Mouse (Mus musculus) right cerebral cortex, postnatal 4 days (tissue): ENCODE data around the gene Ccdc24.
A peak's percentile ranks its signal among the peaks of the same experiment; 100 is the strongest.

Experiments
- DNase-seq: peaks from one replicate; pipeline ENCODE4 v3.0.0-alpha.2; 2022

Ccdc24 gene

DNA sequence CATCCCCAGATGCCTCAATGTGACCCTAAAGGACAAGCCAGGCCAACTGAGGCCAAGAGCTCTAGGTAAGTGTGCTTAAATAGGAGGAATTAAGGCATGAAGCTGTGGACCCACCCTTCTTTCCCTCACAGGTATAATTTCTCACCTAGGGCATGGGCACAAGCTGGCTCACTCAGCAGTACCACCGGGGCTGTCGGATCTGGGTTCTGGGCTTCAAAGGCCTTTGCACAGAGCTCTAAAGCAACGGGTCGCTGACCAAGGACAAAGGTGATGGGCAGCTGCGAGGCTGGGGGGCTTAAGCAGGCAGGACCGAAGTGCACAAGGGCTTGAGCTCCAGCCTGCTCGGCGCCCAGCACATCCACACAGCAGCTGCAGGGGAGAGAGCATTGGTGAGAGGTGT lies 18.4 kb upstream of the Ccdc24 start:
- no peak for DNase-seq

DNA sequence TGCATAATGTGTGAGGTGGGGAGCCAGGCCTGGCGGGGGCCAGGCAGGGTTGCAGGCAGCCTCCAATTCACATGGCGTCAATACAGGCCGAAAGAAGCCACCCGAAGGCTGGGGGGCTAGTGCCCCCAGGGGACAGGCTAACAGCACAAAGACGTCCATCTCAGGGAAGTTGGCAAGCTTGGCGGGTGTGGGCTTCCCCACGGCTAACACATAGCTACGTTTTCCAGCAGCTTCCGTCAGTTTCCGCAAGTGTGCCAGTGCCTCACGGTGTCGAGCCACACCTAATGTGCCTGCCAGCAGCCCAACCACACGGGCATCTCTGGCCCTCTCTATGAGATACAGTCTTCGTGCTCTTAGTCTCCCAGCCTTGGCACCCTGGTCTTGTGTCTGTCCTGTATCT lies 17.7 kb upstream of the Ccdc24 start:
- DNase-seq = no peak

DNA sequence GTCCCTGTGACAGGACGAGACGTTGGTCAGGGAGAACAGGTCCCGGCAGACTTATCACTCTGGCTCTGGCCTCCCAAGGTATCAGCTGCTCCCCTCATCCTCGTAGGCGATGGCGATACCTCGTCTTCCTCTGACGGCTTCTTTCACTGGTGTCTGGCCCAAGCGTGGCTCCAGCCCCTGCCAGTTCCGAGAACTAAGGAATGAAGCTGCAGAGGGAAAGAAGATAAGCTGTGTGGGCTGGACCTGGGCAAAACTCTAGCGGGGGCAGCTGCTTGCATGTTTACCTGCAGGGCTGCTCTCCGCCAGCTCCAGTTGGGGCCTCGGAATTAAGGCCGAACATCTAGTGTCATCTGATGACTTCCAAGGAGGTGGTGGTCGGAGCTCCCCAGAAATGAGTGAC lies 17.1 kb upstream of the Ccdc24 start:
- no peak for DNase-seq

DNA sequence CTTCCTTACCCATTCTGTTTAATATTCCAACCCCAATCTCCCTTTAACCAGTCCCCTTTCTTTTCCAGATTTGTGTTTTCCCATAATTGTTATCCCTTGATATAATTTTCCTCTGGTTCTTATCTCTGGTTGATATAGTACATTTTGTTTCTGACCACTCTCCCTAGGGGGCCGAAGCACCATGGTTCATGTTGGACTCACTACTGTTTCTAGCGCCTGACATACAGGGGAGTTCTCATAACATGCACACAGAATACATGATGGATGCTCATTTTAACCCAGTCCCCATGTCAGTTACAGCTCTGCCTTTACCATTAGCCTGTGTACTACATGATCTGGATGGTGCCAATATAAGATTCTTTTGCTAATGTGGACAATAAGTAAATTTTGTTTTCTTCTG lies 15.6 kb upstream of the Ccdc24 start:
- DNase-seq = no peak

DNA sequence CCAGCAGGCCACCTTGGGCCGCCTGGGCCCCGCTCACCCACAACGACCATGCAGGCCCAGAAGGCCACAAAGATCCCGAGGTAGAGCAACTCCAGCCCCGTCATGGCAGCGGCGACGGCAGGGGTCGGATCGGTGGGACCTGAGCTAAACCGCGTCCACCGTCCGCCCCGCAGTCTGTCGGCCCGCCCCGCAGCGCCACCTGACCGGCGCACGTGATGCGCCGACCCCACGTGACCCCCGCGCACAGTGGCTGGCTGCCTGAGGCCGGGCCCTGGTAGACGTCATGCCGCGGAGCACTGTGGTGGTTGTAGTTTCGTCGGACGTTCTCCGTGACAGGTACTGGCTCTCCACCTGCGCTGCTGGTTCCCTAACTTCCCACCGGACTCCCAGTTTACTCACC lies 14.8 kb upstream of the Ccdc24 start, which contains the start of gene Atp6v0b:
Atp6v0b (minus strand) TSS at position 201 of the 400 bp plus-strand sequence.
- DNase-seq = peak; percentile 96

DNA sequence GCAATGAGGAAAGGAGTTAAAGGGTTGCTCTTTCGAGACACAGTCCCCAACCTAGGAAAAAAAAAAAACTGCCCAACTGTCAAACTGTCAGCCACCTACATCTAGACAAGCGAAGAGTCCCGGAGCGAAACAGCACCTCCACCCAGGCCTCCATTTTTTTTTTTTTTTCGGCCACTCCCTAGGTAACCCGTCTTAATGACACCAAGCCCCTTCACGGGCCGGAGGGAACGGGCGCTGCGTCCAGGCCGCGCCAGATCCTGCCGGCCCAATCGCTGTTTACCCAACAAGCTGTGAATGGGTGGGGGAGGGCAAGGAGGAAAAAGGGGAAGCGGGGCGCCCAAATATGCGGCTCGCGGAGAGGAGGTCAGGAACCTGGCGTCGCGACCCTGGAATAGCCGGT lies 14.3 kb upstream of the Ccdc24 start:
- no peak for DNase-seq

GRCm38 (mm10) chr4:117885994-117886393 lies 13.6 kb upstream of the Ccdc24 start:
- DNase-seq = no peak

GRCm38 (mm10) chr4:117885093-117885492 lies 12.7 kb upstream of the Ccdc24 start:
- no peak for DNase-seq

GRCm38 (mm10) chr4:117884146-117884545 lies 11.8 kb upstream of the Ccdc24 start:
- no peak for DNase-seq

DNA sequence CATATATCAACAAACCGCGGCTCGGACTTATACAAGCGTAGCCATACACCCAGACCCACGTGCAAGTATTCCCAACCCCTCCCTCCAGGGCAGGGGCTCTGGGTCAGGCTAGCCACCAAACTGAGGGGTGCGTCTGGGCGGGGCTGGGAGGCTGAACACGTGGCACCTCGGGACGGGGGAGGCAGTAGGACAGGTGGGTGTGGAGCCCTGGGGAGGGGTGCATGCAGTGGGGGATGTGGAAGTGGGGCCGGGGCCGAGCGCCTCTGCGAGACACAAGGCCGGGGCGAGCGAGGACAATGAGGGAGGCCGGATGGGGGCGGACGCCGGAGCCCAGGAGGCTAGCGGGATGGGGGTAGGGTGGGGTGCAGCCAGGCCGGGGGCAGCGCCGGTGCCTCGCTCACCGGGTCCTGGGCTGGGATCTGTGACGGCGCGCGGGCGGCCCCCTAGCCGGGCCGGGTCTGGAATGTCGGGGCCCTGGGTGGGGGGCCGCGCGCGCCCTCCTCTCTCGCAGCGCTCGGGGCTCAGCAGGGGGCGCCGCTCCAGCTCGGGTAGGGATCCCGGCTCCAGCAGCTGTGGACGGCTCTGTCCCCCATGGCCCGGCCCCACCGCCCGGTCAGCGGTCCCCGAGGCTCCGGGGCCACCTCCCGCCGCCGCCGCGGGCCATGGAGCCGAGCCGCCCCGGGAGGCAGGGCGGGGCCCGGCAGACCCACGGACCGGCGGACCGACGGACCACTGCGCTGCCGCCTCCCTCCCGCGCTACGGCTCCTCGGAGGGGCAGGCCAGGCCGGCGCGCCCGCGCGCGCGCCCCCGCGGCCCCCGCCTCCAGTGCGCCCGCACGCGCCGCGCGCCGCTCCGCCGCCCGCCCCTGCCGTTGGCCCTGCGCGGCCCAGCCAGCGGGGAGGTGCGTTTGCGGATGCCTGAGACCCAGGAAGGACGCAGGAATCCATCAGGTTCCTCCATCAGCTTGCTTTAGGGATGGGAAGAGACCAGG lies 10.6 kb upstream of the Ccdc24 start, which contains the start of gene B4galt2:
B4galt2 (minus strand) TSS at position 787 of the 991 bp plus-strand sequence.
- DNase-seq = peak; percentile 76

- no peak for DNase-seq
Measured at GRCm38 (mm10) chr4:117878703-117879102, 6.3 kb upstream of the Ccdc24 start.

- DNase-seq = no peak
Measured at GRCm38 (mm10) chr4:117878301-117878700, 5.9 kb upstream of the Ccdc24 start.

DNA sequence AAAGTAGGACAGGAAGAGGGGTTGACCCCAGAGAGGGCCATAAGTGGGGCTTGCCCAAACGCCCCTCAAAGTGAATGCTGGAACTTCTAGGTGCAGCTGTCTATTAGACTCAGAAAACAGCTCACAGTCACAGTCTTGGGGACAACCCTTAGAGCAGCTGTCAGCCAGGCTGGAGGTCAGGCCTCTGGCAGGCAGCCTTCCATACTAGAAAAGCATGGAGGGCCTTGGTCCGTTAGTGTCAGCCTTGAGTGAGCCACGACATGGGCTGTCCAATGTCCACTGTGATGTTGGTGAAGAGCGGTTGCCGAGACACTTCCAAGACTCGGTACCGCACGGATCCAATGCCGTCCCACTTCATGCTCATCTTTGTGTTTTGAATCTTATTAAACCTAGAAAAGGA lies 1.3 kb upstream of the Ccdc24 start:
- no peak for DNase-seq

GRCm38 (mm10) chr4:117871787-117872186 lies 570 bp downstream of the Ccdc24 start:
- DNase-seq = no peak

DNA sequence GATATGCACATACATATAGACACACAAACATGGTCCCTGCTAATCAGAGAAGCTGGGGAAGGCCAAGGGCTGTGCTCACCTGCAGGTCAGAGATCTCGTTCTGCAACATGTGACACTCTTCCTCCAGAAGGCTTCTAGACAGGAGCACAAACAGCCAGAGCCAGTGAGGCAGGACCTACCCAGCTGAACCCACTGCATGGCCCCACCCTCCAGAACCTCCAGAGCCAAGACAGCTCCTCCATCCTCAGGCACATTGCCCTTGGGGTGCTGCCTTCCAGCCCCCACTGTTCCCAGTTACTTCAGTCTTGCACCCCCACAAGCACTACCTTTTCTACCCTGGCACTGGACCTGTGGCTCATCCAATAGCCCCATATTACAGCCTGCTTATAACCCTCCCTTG lies 1.9 kb downstream of the Ccdc24 start:
- DNase-seq = no peak

- no peak for DNase-seq
Measured at GRCm38 (mm10) chr4:117869317-117869716, 3.0 kb downstream of the Ccdc24 start.

- DNase-seq = peak; percentile 75
Measured at GRCm38 (mm10) chr4:117867823-117868222, 4.5 kb downstream of the Ccdc24 start.

- no peak for DNase-seq
Measured at GRCm38 (mm10) chr4:117867000-117867399, 5.4 kb downstream of the Ccdc24 start.

- DNase-seq = peak; percentile 47
Measured at GRCm38 (mm10) chr4:117866083-117866482, 6.3 kb downstream of the Ccdc24 start.

DNA sequence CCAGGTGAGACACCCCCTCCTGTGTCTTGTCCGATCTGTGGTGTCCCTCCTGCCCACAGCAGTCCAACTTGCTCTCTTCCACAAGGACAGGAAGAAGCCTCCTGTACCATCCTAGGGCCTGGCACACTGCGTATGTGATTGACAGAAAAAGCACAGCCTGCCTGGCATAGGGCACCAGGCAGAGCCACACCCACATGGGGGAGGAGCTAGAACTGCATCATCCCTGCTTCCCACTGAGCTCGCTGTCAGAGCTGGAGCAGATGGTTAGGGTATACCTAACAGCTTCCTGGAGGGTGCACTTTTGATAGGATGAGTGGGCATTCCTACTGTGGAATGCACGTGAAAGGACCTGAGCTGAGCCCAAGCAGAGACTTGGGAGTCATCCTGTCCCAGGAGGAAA lies 9.5 kb downstream of the Ccdc24 start:
- DNase-seq = peak; percentile 47

DNA sequence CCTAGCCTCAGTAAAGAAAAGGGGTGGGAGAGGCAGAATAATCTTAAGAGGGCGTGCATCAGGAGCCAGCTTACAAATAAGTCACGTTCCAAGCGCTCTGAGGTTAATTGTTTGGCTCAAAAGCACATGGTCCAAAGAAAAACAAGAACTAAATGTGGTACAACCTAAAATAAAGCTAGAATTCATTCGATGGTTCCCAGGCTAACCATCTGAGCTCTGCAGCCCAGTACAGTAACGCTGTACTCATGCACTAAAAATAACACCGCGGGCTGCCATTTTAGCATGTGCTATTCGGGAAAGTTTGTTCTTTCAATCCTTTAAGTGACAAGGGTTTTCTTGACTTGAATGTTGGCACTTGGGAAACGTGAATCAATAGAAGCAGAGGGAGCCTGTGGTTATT lies 11.8 kb downstream of the Ccdc24 start:
- no peak for DNase-seq

DNA sequence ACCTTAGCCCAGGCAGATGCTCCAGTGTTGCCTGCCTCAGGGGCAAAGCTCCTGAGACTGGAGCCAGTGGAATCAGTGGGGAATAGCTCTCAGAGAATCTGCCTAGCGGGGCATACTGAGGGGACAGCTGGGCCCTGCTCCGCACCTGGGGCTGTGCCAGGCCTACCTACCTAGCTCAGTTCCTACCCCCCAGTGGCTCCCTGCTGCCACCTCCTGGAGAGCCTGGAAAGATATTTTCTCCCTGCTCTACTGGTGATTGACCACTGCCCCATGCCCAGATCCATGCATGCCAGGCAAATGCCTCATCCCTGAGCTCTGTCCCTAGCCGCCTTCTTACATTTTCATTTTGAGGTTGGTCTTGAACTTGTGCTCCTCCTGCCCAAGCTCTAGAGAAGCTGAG lies 13.6 kb downstream of the Ccdc24 start:
- peak; percentile 75 for DNase-seq

- peak; percentile 53 for DNase-seq
Measured at GRCm38 (mm10) chr4:117855146-117855545, 17.2 kb downstream of the Ccdc24 start.

DNA sequence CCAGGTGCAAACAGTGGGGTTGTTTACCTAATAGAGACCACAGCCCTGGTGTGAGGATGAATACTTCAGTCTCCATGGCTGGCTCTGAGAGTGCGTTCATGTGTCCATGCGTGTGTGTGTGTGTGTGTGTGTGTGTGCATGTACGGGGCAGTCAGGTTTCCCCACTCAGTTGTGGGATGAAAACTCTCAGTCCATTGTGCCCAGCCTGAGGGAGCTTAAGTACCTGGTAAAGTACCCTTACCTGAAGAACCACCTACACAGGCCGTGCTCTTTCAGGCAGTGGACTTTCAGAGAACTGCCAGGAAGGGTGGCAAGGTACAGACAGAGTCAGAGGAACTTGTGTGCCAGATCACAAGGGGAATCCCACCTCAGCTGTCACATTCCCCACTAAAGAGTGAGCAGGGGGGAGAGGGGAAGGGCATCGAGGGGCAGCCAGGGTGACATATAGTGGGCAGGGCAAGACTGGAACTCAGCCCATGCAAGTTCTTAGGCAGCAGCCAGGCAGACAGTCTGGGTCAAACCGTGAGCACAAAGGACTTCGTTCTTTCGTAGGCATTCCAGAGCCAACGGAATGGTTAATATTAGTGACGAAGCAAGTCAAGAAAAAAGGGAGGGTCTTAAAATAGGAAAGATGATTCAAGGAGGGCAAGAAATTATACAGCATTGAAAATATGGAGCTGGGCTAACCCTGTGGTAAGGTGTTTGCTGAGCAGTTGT lies 20.0 kb downstream of the Ccdc24 start:
- DNase-seq = no peak
